Mouse (Mus musculus): ENCODE results near the gene Per1. TPM values are rescaled to one million over a fixed set of nuclear protein-coding genes. Genes with fewer than 3 reads are reported as not detected.

The Per1 gene
- polyA plus RNA-seq, 1 experiment: 4.5 TPM

DNA sequence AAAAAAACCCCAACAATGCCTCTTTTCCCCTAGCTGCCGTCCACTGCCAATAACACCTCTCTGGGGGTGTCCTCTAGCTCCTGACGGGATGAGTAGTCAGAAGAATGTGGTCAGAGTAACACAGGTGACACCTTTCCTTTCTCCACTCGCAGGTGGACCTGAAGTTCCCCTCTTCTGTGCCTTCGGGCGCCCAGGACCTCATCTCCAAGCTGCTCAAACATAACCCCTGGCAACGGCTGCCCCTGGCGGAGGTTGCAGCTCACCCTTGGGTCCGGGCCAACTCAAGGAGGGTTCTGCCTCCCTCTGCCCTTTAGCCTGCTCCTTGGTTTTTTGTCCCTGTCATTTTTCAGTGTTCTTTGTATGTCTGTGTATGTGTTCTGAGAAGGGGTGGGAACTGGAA lies 44.3 kb upstream of the Per1 start:
- Histone ChIP-seq H3K4me3 (ENCODE audit: insufficient read depth, poor library complexity, severe bottlenecking) (no peak overlapping the region), H3ac (ENCODE audit: control insufficient read depth, insufficient read length, low read depth) (no peak overlapping the region), H3K36me3 (ENCODE audit: control insufficient read depth, insufficient read depth) (peaks cover 64% of the 10 kb centered on the region), H3K27me3 (ENCODE audit: control insufficient read depth, insufficient read depth, insufficient read length) (no peaks in the 10 kb centered on the region), H3K79me3 (ENCODE audit: low read depth) (peaks cover 48% of the 10 kb centered on the region), H3K79me2 (ENCODE audit: control insufficient read depth, insufficient read depth) (peaks cover 60% of the 10 kb centered on the region)
- no peak for TF ChIP-seq MYOG (IDR thresholded peaks at IDR 0.05; ENCODE audit: control insufficient read depth, extremely low read depth, insufficient read length)
- TF ChIP-seq USF1 (IDR thresholded peaks at IDR 0.05; ENCODE audit: low read depth): no peak
- TF ChIP-seq FOSL1 (IDR thresholded peaks at IDR 0.05; ENCODE audit: insufficient read depth, low read length, poor library complexity, severe bottlenecking): no peak

DNA sequence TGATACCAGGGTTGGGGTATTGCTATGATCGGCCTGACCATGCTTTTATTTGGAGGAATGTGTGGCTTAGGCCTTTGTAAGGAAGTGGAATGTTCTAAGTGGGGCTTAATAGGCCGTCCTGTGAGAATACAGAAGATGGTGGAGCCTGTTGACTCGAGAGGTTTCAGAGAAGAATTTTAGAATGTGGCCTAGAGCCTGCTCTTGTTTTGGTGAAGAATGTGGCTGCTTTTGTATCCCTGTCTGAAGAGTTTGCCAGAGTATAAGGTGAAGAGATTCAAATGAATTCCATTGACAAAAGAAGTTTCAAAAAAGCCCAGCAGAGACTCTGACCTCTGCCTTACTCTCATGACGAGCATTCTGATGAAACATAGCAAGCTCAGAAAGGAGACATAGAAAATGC lies 43.2 kb upstream of the Per1 start:
- peaks cover 64% of the 10 kb centered on the region for H3K36me3 ChIP-seq (ENCODE audit: control insufficient read depth, insufficient read depth)

GRCm38 (mm10) chr11:69052824-69053421 lies 42.1 kb upstream of the Per1 start:
- Histone ChIP-seq H3K79me2 (ENCODE audit: control insufficient read depth, insufficient read depth) (peaks cover 39% of the 10 kb centered on the region), H3K27me3 (ENCODE audit: control insufficient read depth, insufficient read depth, insufficient read length) (no peaks in the 10 kb centered on the region), H3ac (ENCODE audit: control insufficient read depth, insufficient read length, low read depth) (no peak overlapping the region), H3K36me3 (ENCODE audit: control insufficient read depth, insufficient read depth) (peaks cover 58% of the 10 kb centered on the region), H3K79me3 (ENCODE audit: low read depth) (peaks cover 26% of the 10 kb centered on the region), H3K4me3 (ENCODE audit: insufficient read depth, poor library complexity, severe bottlenecking) (no peak overlapping the region)
- TF ChIP-seq MYOD1 (IDR thresholded peaks at IDR 0.05; ENCODE audit: control insufficient read depth, insufficient read length, low read depth): no peak
- TF ChIP-seq CTCF (IDR thresholded peaks at IDR 0.05; ENCODE audit: control insufficient read depth, insufficient read depth, insufficient read length): no peak
- no peak for TF ChIP-seq FOSL1 (IDR thresholded peaks at IDR 0.05; ENCODE audit: insufficient read depth, low read length, poor library complexity, severe bottlenecking)
- no peak for TF ChIP-seq CEBPB (IDR thresholded peaks at IDR 0.05; ENCODE audit: low read depth)
- no peak for TF ChIP-seq USF1 (IDR thresholded peaks at IDR 0.05; ENCODE audit: low read depth)
- no peak for TF ChIP-seq MYOG (IDR thresholded peaks at IDR 0.05; ENCODE audit: control insufficient read depth, extremely low read depth, insufficient read length)
- TF ChIP-seq MAX (IDR thresholded peaks at IDR 0.05): no peak

More for the DNA sequence above, 43.2 kb upstream of the Per1 start:
- H3ac ChIP-seq (ENCODE audit: control insufficient read depth, insufficient read length, low read depth): no peak overlapping the region
- peaks cover 38% of the 10 kb centered on the region for H3K79me3 ChIP-seq (ENCODE audit: low read depth)
- TF ChIP-seq MAX (IDR thresholded peaks at IDR 0.05) (no peak), CTCF (IDR thresholded peaks at IDR 0.05; ENCODE audit: control insufficient read depth, insufficient read depth, insufficient read length) (no peak), FOSL1 (IDR thresholded peaks at IDR 0.05; ENCODE audit: insufficient read depth, low read length, poor library complexity, severe bottlenecking) (no peak), USF1 (IDR thresholded peaks at IDR 0.05; ENCODE audit: low read depth) (no peak), MYOG (IDR thresholded peaks at IDR 0.05; ENCODE audit: control insufficient read depth, extremely low read depth, insufficient read length) (no peak), MYOD1 (IDR thresholded peaks at IDR 0.05; ENCODE audit: control insufficient read depth, insufficient read length, low read depth) (no peak), CEBPB (IDR thresholded peaks at IDR 0.05; ENCODE audit: low read depth) (no peak)
- peaks cover 50% of the 10 kb centered on the region for H3K79me2 ChIP-seq (ENCODE audit: control insufficient read depth, insufficient read depth)
- H3K27me3 ChIP-seq (ENCODE audit: control insufficient read depth, insufficient read depth, insufficient read length): no peaks in the 10 kb centered on the region
- no peak overlapping the region for H3K4me3 ChIP-seq (ENCODE audit: insufficient read depth, poor library complexity, severe bottlenecking)

DNA sequence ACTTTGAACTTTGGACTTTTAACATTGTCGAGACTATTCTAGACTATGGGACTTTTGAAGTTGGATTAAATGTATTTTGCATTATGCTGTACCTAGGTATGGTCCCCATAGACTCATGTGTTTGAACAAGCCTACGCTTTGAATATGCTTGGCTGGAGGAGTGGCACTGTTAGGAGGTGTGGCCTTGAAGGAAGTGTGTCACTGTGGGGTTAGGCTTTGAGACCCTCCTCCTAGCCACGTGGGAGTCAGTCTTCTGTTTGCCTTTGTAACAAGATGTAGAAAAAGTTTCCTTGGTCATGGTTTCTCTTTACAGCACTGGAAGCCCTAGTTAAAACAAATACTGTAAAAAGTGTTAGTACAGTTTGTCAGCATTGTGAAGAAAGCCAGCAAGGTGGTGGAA lies 41.2 kb upstream of the Per1 start:
- no peak overlapping the region for H3ac ChIP-seq (ENCODE audit: control insufficient read depth, insufficient read length, low read depth)
- peaks cover 49% of the 10 kb centered on the region for H3K36me3 ChIP-seq (ENCODE audit: control insufficient read depth, insufficient read depth)
- peaks cover 29% of the 10 kb centered on the region for H3K79me2 ChIP-seq (ENCODE audit: control insufficient read depth, insufficient read depth)

DNA sequence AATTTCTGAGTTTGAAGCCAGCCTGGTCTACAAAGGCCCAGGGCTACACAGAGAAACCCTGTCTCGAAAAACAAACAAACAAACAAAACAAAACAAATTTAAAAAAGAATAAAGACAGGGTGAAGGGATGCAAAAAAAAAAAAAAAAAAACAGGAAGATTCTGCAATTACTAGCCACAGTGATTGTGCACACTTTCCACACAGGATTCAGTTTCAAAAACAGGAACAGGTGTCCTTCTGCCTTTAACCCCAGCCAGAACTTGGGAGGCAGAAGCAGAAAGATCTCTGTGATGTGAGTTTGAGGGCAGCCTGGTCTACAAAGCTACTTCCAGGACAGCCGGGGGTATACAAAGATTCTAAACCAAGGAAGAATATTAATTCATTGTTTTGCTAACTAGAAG lies 36.8 kb upstream of the Per1 start:
- Histone ChIP-seq H3K4me3 (ENCODE audit: insufficient read depth, poor library complexity, severe bottlenecking) (peak overlapping the region; percentile 93), H3K79me3 (ENCODE audit: low read depth) (no peaks in the 10 kb centered on the region), H3K36me3 (ENCODE audit: control insufficient read depth, insufficient read depth) (peaks cover 11% of the 10 kb centered on the region), H3K27me3 (ENCODE audit: control insufficient read depth, insufficient read depth, insufficient read length) (no peaks in the 10 kb centered on the region), H3K79me2 (ENCODE audit: control insufficient read depth, insufficient read depth) (peaks cover 9% of the 10 kb centered on the region), H3ac (ENCODE audit: control insufficient read depth, insufficient read length, low read depth) (peak overlapping the region; percentile 23)
- TF ChIP-seq MYOD1 (IDR thresholded peaks at IDR 0.05; ENCODE audit: control insufficient read depth, insufficient read length, low read depth) (peak; percentile 5), FOSL1 (IDR thresholded peaks at IDR 0.05; ENCODE audit: insufficient read depth, low read length, poor library complexity, severe bottlenecking) (no peak), USF1 (IDR thresholded peaks at IDR 0.05; ENCODE audit: low read depth) (no peak), CTCF (IDR thresholded peaks at IDR 0.05; ENCODE audit: control insufficient read depth, insufficient read depth, insufficient read length) (no peak), MYOG (IDR thresholded peaks at IDR 0.05; ENCODE audit: control insufficient read depth, extremely low read depth, insufficient read length) (no peak)

More for the DNA sequence above, 41.2 kb upstream of the Per1 start:
- Histone ChIP-seq H3K79me3 (ENCODE audit: low read depth) (peaks cover 17% of the 10 kb centered on the region), H3K27me3 (ENCODE audit: control insufficient read depth, insufficient read depth, insufficient read length) (no peaks in the 10 kb centered on the region), H3K4me3 (ENCODE audit: insufficient read depth, poor library complexity, severe bottlenecking) (no peak overlapping the region)
- no peak for TF ChIP-seq CEBPB (IDR thresholded peaks at IDR 0.05; ENCODE audit: low read depth)
- no peak for TF ChIP-seq MAX (IDR thresholded peaks at IDR 0.05)
- TF ChIP-seq MYOG (IDR thresholded peaks at IDR 0.05; ENCODE audit: control insufficient read depth, extremely low read depth, insufficient read length): no peak
- no peak for TF ChIP-seq FOSL1 (IDR thresholded peaks at IDR 0.05; ENCODE audit: insufficient read depth, low read length, poor library complexity, severe bottlenecking)
- TF ChIP-seq CTCF (IDR thresholded peaks at IDR 0.05; ENCODE audit: control insufficient read depth, insufficient read depth, insufficient read length): no peak

DNA sequence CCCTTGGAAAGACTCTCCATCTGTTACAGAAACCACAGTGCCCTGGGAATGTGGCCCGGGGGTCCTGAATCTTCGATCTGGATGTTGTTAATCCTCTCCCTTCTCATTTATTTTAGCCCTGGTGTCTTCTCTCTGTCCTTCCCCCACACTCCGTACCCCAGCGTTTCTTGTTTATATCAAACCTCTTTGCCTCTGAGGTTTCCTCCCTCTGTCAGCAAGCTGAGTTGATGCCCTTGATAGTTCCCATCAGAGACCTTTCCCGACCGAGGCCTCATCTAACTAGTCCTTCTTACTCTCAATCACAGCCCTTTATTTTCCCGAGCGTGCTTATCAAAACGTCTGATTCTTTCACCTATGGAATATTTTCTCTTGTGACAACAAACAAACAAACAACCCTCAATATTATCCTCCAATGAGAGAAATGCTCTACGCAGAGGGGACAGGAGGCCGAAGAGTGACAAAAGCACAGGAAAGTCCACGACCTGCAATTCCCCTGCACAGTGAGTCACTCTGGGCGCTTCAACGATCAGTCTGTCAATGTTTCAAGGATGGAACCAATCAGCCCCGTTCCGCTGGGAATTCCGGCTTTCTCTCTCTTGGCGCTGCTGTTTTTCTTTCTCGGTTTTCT lies 36.2 kb upstream of the Per1 start:
- Histone ChIP-seq H3K79me3 (ENCODE audit: low read depth) (no peaks in the 10 kb centered on the region), H3K4me3 (ENCODE audit: insufficient read depth, poor library complexity, severe bottlenecking) (peak overlapping the region; percentile 93), H3K36me3 (ENCODE audit: control insufficient read depth, insufficient read depth) (peaks cover 6% of the 10 kb centered on the region), H3K79me2 (ENCODE audit: control insufficient read depth, insufficient read depth) (peaks cover 9% of the 10 kb centered on the region), H3ac (ENCODE audit: control insufficient read depth, insufficient read length, low read depth) (peak overlapping the region; percentile 64), H3K27me3 (ENCODE audit: control insufficient read depth, insufficient read depth, insufficient read length) (no peaks in the 10 kb centered on the region)
- TF ChIP-seq FOSL1 (IDR thresholded peaks at IDR 0.05; ENCODE audit: insufficient read depth, low read length, poor library complexity, severe bottlenecking) (no peak), USF1 (IDR thresholded peaks at IDR 0.05; ENCODE audit: low read depth) (no peak), MYOG (IDR thresholded peaks at IDR 0.05; ENCODE audit: control insufficient read depth, extremely low read depth, insufficient read length) (no peak), MYOD1 (IDR thresholded peaks at IDR 0.05; ENCODE audit: control insufficient read depth, insufficient read length, low read depth) (no peak), CTCF (IDR thresholded peaks at IDR 0.05; ENCODE audit: control insufficient read depth, insufficient read depth, insufficient read length) (no peak), CEBPB (IDR thresholded peaks at IDR 0.05; ENCODE audit: low read depth) (no peak), MAX (IDR thresholded peaks at IDR 0.05) (no peak)

All from C2C12 (cell line).